Mouse (Mus musculus) T-helper 17 cell (primary cell): ENCODE results near the gene Entpd7.

Experiments
- in situ Hi-C, 2 experiments: fragments of 300-600 bp; cut with MboI, MseI; formaldehyde crosslinking; loops; 1 replicate in 1 of 2; 2 replicates in 1 of 2; pipeline ENCODE4 v1.15.1; 2025; ENCODE audit warnings: high pct_unique_total_duplicates in 2 of 2

Entpd7 gene

DNA sequence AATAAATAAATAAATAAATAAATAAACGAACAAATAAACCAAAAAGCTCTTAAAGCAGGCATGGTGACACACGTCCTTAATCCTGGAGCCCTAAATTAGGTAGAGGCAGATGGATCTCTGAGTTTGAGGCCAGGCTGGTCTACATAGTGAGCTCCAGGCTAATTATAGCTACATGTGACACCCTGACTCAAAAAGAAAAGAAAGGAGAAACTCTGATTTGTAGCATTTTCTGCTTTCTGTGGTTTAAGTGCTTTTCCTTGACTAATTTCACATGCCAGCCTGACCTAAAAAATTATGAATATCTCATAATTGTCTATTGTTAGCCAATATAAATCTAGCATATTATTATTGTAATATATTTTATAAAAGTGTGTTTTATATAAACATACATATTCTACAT, 72.9 kb downstream of the Entpd7 start:
- in situ Hi-C loops = no loop called here

- in situ Hi-C loops = no loop called here
These were observed 77.0 kb downstream of the Entpd7 start for GRCm38 (mm10) chr19:43766451-43766850.

- in situ Hi-C loops = no loop called here
These were observed 78.3 kb downstream of the Entpd7 start for GRCm38 (mm10) chr19:43767549-43768322.

DNA sequence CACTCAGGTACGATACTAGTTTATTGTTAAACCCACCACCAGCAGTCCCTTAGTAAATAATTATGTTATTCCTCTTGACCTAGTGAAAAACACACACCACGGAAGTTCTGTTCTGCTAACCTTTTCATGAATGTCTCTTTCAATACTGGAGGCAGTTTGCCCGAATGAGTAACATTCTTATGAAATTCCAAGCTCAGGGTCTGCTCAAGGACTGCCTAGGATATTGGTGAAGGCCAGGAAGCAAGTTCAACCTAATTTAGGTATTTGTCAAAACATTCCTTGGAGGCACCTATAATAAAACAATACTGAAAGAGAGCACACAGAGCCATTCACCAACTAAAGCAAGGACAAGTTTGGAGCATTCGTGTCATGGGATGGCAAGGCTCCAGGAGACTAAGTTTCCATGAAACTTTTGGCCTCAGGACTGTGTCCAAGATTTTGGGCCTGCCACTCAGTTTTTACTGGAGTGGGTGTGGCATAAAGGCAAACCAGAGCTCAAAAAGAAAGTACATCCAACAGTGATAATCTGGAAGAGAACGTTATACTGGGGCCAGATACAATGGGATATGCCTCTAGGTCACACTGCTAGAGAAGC, 80.0 kb downstream of the Entpd7 start:
- in situ Hi-C loops = no loop called here

DNA sequence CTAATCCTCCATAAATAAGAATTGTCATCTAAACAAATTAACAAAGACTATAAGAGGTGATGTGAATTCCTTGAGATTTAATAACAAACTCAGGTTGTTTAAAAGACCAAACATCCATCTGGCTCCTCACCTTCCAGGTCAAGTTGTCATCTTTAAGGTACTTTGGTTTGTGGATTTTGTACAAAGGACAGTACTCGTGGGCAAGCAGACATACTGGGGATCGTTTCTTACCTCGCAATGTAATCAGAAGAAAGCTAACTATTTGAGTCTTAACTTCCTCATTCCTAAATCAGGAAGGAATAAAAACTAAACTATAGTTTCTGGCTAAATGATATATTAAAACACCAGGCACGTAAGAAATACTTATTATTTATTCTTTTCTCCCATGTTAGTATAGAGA, 81.1 kb downstream of the Entpd7 start:
- in situ Hi-C loops = no loop called here

GRCm38 (mm10) chr19:43771499-43771969, 82.1 kb downstream of the Entpd7 start:
- in situ Hi-C loops = no loop called here

GRCm38 (mm10) chr19:43772311-43772710, 82.8 kb downstream of the Entpd7 start:
- in situ Hi-C loops = no loop called here

DNA sequence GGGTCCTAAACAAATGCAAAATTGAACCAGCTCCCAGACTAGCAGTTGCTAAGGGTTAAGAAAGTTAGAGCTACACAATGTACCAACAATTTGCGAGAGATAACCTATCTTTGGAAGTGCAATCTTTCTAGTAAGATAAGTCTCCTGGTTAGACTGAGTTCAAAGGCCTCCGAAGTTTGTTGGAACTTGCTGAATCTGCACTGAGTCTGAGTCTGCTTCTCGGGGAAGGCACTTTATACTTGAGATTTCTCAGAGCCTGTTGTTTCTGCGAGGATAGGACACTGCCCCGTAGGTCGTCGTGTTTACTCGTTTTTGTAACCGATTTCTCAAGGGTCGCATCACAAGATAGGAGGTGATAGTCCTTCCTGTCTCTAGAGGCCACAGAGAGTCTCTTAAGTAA, 86.0 kb downstream of the Entpd7 start:
- in situ Hi-C loops = no loop called here

DNA sequence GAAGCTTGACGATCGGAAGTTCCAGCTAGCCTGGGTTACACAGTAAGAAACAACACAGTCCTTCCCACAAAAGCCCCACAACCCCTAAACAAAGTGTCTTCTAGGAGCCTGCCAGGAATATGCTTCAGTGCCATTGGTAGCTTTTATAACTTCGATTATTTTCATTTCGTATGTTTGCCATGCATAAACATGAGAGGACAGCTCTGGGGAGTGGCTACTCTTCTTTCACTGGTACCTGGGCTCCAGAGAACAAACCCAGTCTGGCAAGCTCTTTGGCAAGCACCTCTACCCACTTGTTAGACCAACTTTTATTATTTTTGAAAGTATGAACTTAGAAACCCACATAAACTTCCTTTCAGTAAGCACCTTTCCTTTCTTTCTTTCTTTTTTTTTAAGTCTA, 87.1 kb downstream of the Entpd7 start:
- in situ Hi-C loops = no loop called here

- in situ Hi-C loops = no loop called here
These were observed 87.8 kb downstream of the Entpd7 start for GRCm38 (mm10) chr19:43777308-43777707.

DNA sequence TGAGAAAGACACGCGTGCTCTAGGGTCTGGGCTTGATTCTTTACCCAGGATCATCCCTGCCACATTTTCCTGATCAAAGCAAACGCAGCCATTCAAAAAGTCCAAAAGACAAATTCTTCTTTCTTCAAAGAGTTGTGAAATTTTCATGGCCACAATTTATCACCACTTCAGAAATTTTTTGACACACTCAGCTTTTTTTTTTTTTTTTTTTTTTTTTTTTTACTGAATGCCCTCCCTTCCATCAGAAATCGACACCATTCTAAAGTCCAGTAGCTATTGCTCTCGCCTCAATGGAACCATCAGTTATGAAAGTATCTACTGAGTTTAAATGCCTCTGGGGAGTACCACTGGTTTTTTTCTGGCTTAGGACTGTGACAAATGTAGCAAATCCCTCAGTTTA, 90.9 kb downstream of the Entpd7 start:
- in situ Hi-C loops = loop anchor here in 1 of 2 experiments (10.0 kb wide), 1 partner anchor 1234 kb away; the partner anchor contains the start of gene Lzts2

GRCm38 (mm10) chr19:43781980-43782379, 92.5 kb downstream of the Entpd7 start, which contains the start of gene Abcc2:
Gene Abcc2 (plus strand): TSS chr19:43782192.
- in situ Hi-C loops = loop anchor here in 1 of 2 experiments (10.0 kb wide), 1 partner anchor 1233 kb away; the partner anchor contains the start of gene Lzts2
